Mouse (Mus musculus): ENCODE measurements at regions not wholly inside any gene's neighbourhood (a gene's known extent, or its start where the extent isn't known, plus 50 kb on each side); places are given as distances from the start of the nearest gene placed in this dataset.

DNA sequence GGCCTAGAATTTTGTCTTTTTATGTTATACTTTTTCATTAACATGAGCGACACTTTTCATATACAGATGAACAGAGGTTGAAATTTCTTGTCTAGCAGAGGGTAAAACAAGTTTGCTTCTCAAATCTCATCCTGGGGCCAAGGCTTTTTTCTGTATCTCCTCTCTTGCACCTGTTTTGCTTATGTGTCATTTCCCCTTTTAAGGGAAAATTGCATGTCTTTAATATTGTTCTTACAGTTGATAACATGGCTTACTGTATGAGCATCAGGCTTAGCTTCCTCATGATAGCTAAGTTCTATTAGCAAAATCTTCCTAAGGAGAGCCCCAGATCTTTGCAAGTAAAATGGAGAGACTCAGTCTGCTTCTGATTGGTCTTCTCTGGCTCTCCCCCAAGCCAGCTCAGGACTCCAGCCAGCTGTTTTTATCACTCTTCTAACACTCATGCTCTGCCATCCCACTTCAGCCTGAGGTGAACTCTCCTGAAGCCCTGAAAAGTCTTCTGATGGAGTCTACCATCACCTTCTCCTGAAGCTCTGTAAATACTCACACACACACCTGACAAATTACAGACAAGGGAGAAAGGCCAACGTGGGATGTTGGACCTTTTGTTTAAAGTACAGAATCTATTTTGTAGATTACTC, 160.8 kb downstream of the Wdr20rt start:
- no peaks in the 10 kb centered on the region for H3K27me3 ChIP-seq (replicated peaks)
- no peak for ATAC-seq (replicated peaks)
- 88% methylated on average over 2 of the region's 2 CpGs for WGBS

DNA sequence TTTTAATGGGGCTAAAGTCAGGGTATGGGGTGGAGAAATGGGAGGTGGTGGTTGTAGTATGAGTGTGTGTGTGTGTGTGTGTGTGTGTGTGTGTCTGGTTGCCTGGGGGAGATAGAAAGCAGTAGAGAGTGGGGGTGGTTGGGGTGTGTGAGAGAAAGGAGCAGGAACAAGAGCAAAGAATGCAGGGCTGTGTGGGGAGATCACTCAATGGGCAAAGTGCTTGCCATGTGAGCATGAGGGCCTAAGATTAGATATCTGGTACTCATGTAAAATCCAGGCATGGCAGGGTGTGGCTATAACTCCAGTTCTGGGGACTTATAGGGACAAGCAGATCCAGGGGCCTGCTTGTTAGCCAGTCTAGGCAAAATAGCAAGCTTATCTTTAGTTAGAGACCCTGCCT, 161.7 kb downstream of the Wdr20rt start:
- Histone ChIP-seq H3K36me3 (replicated peaks) (no peaks in the 10 kb centered on the region), H3K9me3 (no peaks in the 10 kb centered on the region), H3K9ac (no peak overlapping the region), H3K4me1 (no peaks in the 10 kb centered on the region), H3K27ac (no peak overlapping the region), H3K4me2 (no peak overlapping the region), H3K27me3 (replicated peaks) (no peaks in the 10 kb centered on the region), H3K4me3 (no peak overlapping the region)
- no peak for ATAC-seq (replicated peaks)

More for the DNA sequence above, 160.8 kb downstream of the Wdr20rt start:
- Histone ChIP-seq H3K9ac (no peak overlapping the region), H3K27ac (no peak overlapping the region), H3K4me1 (no peaks in the 10 kb centered on the region), H3K9me3 (no peaks in the 10 kb centered on the region), H3K4me3 (no peak overlapping the region), H3K4me2 (no peak overlapping the region), H3K36me3 (replicated peaks) (no peaks in the 10 kb centered on the region)

- no peak overlapping the region for H3K4me3 ChIP-seq
- no peaks in the 10 kb centered on the region for H3K36me3 ChIP-seq (replicated peaks)
- no peak overlapping the region for H3K4me2 ChIP-seq
- H3K27me3 ChIP-seq (replicated peaks) = no peaks in the 10 kb centered on the region
- no peaks in the 10 kb centered on the region for H3K9me3 ChIP-seq
- no peak overlapping the region for H3K27ac ChIP-seq
- ATAC-seq (replicated peaks) = no peak
- no peaks in the 10 kb centered on the region for H3K4me1 ChIP-seq
- 22% methylated on average over 2 of the region's 2 CpGs for WGBS
- H3K9ac ChIP-seq = no peak overlapping the region
Observed at GRCm38 (mm10) chr12:65389512-65389911, 164.2 kb downstream of the Wdr20rt start.

DNA sequence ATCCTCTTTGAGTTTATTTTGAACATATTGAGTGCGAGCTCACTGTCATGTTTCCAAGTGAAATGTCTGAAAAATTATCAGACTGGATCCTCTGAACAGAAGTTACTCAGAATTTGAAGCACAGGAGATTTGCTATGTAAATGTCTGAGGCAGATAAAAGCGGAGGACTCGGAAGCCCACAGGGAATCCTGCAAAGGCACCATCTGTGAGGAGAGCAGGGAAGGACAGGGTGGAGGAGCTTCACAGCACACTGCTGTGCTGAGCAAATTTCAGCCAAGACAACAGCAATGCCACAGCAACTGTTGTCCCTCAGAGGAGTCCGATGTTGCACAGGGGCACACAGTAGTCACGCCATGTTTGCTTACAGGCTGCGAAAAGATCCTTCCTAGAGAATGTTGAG, 165.0 kb downstream of the Wdr20rt start:
- Histone ChIP-seq H3K9me3 (no peaks in the 10 kb centered on the region), H3K27ac (no peak overlapping the region), H3K27me3 (replicated peaks) (no peaks in the 10 kb centered on the region), H3K36me3 (replicated peaks) (no peaks in the 10 kb centered on the region), H3K9ac (no peak overlapping the region), H3K4me2 (no peak overlapping the region), H3K4me3 (no peak overlapping the region), H3K4me1 (no peaks in the 10 kb centered on the region)
- 66% methylated on average over 6 of the region's 6 CpGs for WGBS
- ATAC-seq (replicated peaks) = 0 out of 2 replicates have a peak, but pooled peaks have one; percentile 52

DNA sequence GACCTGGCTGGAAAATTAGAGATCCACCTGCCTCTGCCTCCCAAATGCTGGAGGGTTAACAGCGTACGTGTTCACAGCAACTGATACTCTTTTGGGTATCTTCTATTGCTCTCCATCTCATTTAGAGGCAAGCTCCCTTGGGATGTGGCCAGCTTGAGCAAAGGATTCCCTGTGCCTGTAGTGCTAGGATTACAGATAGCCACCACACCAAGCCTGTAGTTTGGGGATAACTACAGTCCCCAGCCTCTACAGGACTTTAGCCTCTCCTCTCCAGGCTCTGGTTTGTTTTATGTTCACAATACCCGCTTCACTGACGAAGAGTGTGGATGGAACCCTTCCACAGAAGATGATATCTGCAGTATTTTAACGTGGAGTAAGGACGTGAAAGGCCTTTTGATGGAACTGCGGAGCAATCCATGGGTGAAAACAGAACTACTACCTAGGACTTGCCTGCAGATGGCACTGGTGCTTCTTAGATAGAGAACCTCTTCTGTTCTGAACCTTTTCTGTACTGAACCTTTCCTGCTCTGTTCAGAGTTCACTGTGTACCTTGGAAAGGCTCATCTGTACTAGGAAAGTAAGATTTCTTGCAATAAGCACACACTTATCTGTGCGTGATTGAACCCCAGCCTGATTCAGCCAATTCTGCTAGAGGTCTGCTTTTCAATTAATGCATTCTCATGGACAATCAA, 176.6 kb downstream of the Wdr20rt start:
- Histone ChIP-seq H3K4me1 (no peaks in the 10 kb centered on the region), H3K4me3 (no peak overlapping the region), H3K9ac (no peak overlapping the region), H3K9me3 (no peaks in the 10 kb centered on the region), H3K36me3 (replicated peaks) (no peaks in the 10 kb centered on the region), H3K27me3 (replicated peaks) (no peaks in the 10 kb centered on the region), H3K4me2 (no peak overlapping the region), H3K27ac (no peak overlapping the region)
- ATAC-seq (replicated peaks) = peak; percentile 91
- 42% methylated on average over 8 of the region's 8 CpGs for WGBS

DNA sequence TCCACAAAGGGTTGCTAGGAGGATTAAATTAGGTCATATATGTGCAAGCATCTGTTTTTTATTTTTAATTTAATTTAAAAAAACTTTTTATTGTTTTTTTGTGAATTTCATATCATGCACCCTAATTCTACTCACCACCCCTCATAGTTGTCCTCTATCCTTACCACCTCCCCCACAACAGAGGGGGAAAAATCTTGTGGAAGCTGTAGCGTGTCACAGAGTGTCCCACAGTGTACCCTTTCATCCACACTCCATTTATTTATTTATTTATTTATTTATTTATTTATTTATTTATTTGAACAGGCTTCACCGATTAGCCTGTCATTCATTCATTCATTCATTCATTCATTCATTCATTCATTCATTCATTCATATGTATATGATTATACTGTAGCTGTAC, 177.8 kb downstream of the Wdr20rt start:
- WGBS = 93% methylated on average over 2 of the region's 2 CpGs
- H3K9me3 ChIP-seq = no peaks in the 10 kb centered on the region
- H3K27ac ChIP-seq = no peak overlapping the region
- no peak overlapping the region for H3K4me2 ChIP-seq
- no peaks in the 10 kb centered on the region for H3K27me3 ChIP-seq (replicated peaks)
- ATAC-seq (replicated peaks) = peak; percentile 61; the same call in 1 of the 2 replicates
- H3K36me3 ChIP-seq (replicated peaks) = no peaks in the 10 kb centered on the region
- H3K4me1 ChIP-seq = no peaks in the 10 kb centered on the region
- H3K9ac ChIP-seq = no peak overlapping the region
- H3K4me3 ChIP-seq = no peak overlapping the region

- no peaks in the 10 kb centered on the region for H3K36me3 ChIP-seq (replicated peaks)
- H3K4me1 ChIP-seq = peaks cover 5% of the 10 kb centered on the region; the same call in 1 of the 2 replicates
- no peak overlapping the region for H3K4me2 ChIP-seq
- 69% methylated on average over 9 of the region's 9 CpGs for WGBS
- no peaks in the 10 kb centered on the region for H3K9me3 ChIP-seq
- peak; percentile 44 for ATAC-seq (replicated peaks)
- H3K9ac ChIP-seq = no peak overlapping the region
- H3K27ac ChIP-seq = no peak overlapping the region
- H3K27me3 ChIP-seq (replicated peaks) = no peaks in the 10 kb centered on the region
- no peak overlapping the region for H3K4me3 ChIP-seq
Observed at GRCm38 (mm10) chr12:65413034-65413700, 187.8 kb downstream of the Wdr20rt start.

DNA sequence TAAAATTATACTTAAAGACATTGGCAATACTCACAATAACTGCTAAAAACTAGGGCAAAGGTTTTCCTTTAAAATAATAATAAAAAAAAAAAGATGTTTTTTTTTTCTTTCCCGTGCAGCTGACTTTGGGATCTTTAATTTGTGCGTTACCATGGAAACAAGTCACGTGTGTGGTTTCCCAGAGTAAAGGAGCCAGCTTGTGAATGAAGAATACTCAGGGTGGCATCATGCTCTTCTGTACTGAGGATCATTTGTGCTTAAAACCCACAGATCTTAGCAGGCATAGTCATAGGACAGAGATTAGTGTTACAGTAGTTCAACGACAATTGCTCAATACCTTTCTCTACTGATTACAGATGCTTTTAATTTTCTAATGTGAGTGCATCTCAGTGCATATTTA, 189.1 kb downstream of the Wdr20rt start:
- WGBS = 27% methylated on average over 4 of the region's 4 CpGs
- no peak overlapping the region for H3K4me2 ChIP-seq

GRCm38 (mm10) chr12:65416909-65417308, 191.6 kb downstream of the Wdr20rt start:
- no peak for ATAC-seq (replicated peaks)
- WGBS = 87% methylated on average over 5 of the region's 5 CpGs
- no peak overlapping the region for H3K4me3 ChIP-seq
- no peak overlapping the region for H3K9ac ChIP-seq
- H3K9me3 ChIP-seq = no peaks in the 10 kb centered on the region
- no peak overlapping the region for H3K27ac ChIP-seq
- peaks cover 5% of the 10 kb centered on the region; the same call in 1 of the 2 replicates for H3K4me1 ChIP-seq
- no peaks in the 10 kb centered on the region for H3K36me3 ChIP-seq (replicated peaks)
- H3K27me3 ChIP-seq (replicated peaks) = no peaks in the 10 kb centered on the region
- no peak overlapping the region for H3K4me2 ChIP-seq

More for the DNA sequence above, 189.1 kb downstream of the Wdr20rt start:
- Histone ChIP-seq H3K36me3 (replicated peaks) (no peaks in the 10 kb centered on the region), H3K4me1 (peaks cover 5% of the 10 kb centered on the region; the same call in 1 of the 2 replicates), H3K9ac (no peak overlapping the region), H3K27ac (no peak overlapping the region), H3K9me3 (no peaks in the 10 kb centered on the region), H3K4me3 (no peak overlapping the region), H3K27me3 (replicated peaks) (no peaks in the 10 kb centered on the region)
- peak; percentile 92 for ATAC-seq (replicated peaks)

GRCm38 (mm10) chr12:65420127-65420526, 194.8 kb downstream of the Wdr20rt start:
- no peak for ATAC-seq (replicated peaks)
- 90% methylated on average over 7 of the region's 7 CpGs for WGBS
- H3K36me3 ChIP-seq (replicated peaks) = no peaks in the 10 kb centered on the region
- no peaks in the 10 kb centered on the region for H3K9me3 ChIP-seq
- no peak overlapping the region for H3K4me3 ChIP-seq
- H3K27ac ChIP-seq = no peak overlapping the region
- no peak overlapping the region for H3K9ac ChIP-seq
- no peaks in the 10 kb centered on the region for H3K4me1 ChIP-seq
- H3K4me2 ChIP-seq = no peak overlapping the region
- no peaks in the 10 kb centered on the region for H3K27me3 ChIP-seq (replicated peaks)

DNA sequence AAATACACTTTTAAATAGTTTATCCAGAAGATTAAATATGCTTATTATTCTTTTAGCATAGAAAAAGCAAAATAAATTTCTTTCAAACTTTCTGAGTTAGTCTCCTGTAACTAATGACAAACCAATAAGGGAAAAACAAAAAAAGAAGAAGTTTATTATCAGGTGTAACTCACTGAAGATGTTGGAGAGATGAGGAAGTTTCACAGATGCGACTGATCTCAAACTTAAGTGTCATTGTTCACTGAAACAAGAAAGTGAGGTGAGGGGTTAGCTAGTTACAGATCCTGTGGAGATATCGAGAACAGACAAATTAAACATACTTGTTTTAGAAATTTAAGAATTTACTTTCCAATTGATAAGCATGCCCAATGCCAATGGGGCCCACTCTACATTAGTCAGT, 199.2 kb downstream of the Wdr20rt start:
- no peak for ATAC-seq (replicated peaks)
- Histone ChIP-seq H3K4me1 (no peaks in the 10 kb centered on the region), H3K4me2 (no peak overlapping the region), H3K4me3 (no peak overlapping the region), H3K9ac (no peak overlapping the region), H3K9me3 (no peaks in the 10 kb centered on the region), H3K27ac (no peak overlapping the region), H3K36me3 (replicated peaks) (no peaks in the 10 kb centered on the region), H3K27me3 (replicated peaks) (no peaks in the 10 kb centered on the region)
- WGBS = 94% methylated on average over 2 of the region's 2 CpGs

DNA sequence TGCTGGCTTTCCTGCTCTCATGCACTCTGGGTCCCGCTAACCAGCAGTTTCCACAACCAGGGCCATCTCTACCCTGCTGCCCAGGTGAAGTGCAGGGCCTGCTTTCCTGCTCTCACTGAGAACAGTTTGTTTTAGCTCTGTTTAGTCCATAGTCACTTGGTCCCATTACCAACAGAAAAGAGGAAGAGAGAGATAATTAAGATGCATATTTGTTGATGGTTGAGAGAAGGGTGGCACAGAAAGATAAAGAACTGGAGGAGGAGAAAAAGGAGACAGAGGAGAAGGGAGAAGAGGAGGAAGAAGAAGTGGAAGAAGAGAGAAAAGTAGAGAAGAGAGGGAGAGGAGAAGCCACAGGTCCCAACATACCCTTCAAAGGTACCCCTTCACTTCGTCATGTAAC, 200.1 kb downstream of the Wdr20rt start:
- ATAC-seq (replicated peaks) = no peak
- H3K9me3 ChIP-seq = no peaks in the 10 kb centered on the region
- H3K4me1 ChIP-seq = no peaks in the 10 kb centered on the region
- H3K9ac ChIP-seq = no peak overlapping the region
- H3K36me3 ChIP-seq (replicated peaks) = no peaks in the 10 kb centered on the region
- WGBS = 93% methylated on average over 2 of the region's 2 CpGs
- H3K27ac ChIP-seq = no peak overlapping the region
- H3K4me2 ChIP-seq = no peak overlapping the region
- H3K4me3 ChIP-seq = no peak overlapping the region
- H3K27me3 ChIP-seq (replicated peaks) = no peaks in the 10 kb centered on the region

Data from midbrain, embryonic 15.5 days (tissue).